Mouse (Mus musculus) urinary bladder, adult 2 months (tissue): ENCODE results near the gene Dnajb1. TPM values are rescaled to one million over a fixed set of nuclear protein-coding genes. Genes with fewer than 3 reads are reported as not detected.
"Not testable (repeated sequence)": the region's sequence is repeated elsewhere in the genome, so short reads cannot be mapped to it uniquely, and the experiment has no call there.

Experiments used
- DNase-seq: peaks from one replicate; pipeline ENCODE4 v3.0.0; 2022; ENCODE audit warnings: low spot score
- polyA plus RNA-seq: library from polyadenylated mRNA; depleted of rRNA; stranded (reverse); fragments of >200 nt; gene quantifications from 2 replicates; pipeline ENCODE4 v1.2.3, GENCODE M21; 2012; rRNA removed

The Dnajb1 gene
- 30.7 and 36.8 TPM in 2 replicates for polyA plus RNA-seq

DNA sequence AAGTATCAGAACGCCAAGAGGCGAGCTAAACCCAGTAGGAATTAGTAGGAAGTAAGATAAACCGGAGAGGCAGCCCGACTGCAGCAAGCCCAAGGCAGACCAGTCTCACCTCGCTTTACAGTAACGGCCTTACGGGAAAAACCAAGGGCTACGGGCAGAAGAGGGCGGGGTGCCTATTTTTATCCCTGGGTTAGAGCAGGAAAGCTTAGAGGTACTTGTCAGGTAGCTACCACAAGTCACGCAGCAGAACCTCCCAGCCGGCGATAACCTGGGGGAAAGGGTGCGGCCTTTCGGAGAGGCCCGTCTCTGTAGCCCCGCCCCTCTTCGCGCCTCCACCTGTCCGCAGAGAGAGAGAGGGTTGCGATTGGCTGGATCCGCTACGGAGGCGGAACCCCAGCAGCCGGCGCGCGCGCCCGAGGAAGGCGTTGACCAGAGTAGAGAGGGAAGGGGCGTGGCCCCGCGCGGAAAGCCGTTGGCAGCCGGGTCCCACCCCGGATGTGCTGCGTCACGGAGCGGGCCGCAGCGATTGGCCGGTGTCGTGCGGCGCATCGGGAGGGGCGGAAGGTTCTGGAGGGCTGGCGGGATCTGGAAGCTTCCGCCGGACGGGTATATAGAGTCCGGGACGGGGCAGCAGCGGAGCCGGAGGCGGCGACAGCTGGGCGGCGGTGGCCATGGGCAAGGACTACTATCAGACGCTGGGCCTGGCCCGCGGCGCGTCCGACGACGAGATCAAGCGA is at the start of gene Dnajb1, which contains the start of gene Tecr:
Gene Dnajb1, plus strand, starts transcription at position 533 of the 737 bp plus-strand sequence.
Gene Tecr, minus strand, starts transcription at position 311 of the 737 bp plus-strand sequence.
- peak; percentile 98 for DNase-seq

DNA sequence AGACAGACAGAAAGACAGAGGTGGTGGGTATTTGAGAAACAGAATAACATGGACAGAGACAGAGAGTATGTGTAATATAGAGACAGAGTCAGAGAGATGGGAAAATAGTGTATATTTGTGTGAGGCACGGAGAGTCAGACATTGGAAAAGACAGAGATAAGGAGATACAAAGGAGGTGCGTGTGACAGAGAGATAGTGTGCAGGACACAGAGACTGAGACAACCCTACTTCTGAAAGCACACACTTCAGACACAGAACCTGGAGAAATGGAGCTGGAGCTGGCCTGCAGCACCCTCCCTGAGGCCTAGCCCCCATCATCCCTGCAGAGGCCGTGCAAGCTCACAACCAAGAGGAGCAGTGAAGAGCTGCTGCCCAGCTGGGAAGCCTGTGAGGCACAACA is 45.3 kb upstream of the Dnajb1 start:
- DNase-seq = no peak

DNA sequence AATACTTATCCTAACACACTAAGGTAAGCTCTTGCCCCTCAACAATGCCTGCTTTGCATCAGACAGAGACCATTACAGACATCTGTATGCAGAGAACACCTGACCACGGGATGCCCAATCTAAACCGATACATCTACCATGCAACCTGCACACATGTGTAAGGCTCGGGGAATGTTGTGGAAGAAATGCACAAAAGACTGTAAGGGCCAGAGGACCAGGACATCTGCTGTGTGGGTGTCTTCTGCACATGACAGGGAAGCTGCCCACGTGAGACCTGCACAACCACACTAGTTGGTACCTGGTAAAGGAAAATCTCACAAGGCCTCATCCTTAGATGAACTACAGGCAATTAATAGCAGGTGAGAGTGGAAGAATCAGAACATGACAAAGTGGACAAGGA is 44.7 kb upstream of the Dnajb1 start:
- DNase-seq = no peak

DNA sequence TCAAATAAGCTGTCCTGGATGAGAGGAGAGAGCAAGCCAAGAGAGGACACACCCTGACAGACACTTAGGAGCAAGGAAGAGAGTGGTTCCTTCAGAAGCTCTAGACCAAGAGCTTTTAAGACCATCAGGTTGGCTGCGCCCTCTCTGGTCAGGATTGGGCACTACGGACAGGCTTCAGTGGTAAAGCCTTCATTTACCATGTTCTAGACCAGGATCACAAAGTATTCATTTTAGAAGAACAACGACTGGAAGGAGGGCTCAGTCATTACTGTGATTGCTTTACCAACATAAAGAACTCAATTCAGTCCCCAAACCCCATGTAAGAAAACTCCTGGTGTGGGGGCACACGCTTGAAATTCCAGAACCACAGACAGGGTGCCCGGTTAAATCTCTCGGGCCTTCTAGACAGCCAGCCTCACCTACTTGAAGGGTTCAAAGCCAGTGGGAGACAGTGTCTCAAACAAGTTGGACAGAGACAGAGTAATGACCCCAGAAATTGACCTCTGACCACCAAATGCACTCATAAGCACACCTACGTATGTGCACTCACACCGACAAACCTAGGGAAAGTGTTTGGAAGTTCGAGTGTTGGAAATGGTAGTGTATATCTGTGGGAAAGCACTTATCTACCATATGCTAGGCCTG is 42.1 kb upstream of the Dnajb1 start:
- DNase-seq = no peak

DNA sequence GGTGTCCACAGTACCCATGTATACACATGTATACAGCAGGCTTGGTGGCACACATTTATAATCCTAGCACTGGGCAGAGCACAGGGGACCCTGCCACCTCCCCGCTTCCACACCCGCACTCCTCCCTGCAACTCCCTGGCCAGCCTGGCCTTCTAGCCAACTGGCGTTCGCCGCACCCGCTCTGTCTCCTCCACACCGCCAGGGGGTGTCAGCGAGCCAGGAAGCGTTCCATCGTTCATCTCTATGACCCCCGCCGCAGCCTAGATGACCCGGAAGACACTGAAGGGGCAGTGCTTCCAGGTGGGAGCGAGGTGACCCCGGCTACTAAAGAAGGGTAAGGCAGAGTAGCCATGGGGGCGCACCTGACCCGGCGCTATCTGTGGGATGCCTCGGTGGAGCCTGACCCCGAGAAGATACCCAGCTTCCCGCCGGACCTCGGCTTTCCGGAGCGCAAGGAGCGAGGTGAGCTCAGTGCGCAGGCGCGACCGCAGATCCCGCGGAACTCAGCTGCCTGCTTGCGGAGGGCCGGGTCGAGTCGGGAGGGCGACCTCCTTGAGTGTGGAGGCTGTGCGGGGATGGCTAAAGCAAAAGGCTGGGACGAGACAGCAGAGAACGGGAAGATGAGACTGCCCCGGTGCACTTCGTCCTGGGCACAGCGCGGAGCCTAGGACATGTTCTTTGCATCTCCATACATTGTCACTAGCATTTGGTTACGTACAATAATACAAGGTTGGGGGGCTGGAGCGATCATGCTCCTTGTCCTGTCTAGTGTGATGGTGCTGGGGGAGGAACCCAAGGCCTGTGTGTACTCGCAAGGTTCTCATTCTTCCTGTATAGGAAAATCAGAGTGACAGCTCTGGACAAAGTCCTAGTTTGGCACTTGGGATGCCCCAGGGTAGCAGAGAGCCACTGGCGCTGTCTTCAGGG is 41.3 kb upstream of the Dnajb1 start, which contains the start of gene Ndufb7:
Gene Ndufb7, plus strand, starts transcription at position 203 of the 927 bp plus-strand sequence.
- DNase-seq = peak; percentile 98

DNA sequence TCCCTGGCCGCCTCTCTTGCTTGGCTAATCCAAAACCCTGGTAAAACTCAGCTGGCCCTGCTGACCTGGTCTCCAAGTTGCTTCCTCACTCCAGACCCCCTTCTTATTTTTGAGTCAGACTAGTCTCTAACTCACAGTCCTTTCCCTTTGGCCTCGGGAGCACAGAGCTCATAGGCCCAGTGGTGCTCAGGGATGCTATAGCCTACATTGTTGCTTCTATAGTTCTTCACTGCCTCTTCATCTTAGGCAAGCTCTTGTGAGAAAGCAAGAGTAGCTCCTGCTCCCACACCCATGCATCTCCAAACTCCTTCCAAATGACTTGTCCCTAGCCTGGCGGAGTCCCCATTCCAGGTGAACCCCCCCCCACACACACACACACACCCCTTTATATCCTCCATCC is 40.3 kb upstream of the Dnajb1 start:
- no peak for DNase-seq

DNA sequence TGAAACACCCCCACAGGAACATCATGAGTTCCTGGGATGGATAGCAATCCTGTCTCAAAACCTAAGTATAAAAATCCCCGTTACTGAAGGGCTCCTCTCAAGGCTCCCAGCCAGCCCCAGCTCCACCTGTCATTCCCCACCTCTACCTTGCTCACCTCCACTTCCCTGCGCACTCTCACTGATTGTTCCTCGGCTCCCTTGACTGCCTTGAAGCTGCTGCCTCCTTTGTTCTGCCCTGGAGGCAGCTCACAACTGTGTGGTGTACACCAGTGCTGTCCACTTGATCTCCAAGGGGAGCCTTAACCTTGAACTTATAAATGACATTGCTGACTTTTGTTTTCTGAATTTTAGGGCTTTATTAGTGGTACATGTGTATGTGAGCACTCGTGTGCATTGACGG is 39.9 kb upstream of the Dnajb1 start:
- no peak for DNase-seq

DNA sequence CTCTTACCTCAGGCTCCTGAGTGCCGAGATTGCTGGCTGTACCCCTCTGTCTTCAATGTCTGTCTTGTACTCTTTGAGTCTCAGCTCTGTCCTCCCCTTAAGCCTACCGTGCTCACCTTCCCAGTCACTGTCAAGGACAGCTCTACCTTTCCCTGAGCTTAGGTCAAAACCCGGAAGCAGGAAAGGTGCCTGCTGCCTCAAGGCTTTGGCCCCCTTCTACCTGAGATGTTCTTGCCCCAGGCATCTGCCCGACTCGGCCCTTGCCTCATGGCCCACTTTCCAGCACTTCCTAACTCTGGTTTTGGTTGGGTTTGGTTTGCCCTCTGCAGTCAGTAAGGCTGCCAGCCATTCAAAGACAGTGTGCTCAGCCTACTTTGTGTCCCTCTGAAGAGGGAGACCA is 39.2 kb upstream of the Dnajb1 start:
- DNase-seq = no peak

DNA sequence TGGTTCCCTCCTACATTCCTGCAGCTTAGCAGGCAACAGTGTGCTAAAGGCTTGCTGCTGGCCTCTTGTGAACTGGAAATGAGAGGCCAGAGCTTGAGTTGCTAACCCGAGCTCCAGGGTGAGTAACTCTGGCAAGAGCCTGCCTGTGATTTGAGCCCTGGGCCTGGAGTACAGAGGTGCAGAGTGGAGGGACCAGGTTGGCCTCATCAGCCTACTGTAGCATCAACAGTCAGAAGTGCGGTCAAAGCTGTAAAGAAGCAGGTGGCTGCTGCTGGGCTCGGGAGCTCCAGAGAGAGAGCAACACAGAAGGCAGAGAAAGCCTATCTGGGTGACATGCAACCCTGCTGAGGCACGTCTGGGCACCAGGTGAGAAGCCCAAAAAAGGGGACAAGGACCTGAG is 38.8 kb upstream of the Dnajb1 start:
- no peak for DNase-seq

DNA sequence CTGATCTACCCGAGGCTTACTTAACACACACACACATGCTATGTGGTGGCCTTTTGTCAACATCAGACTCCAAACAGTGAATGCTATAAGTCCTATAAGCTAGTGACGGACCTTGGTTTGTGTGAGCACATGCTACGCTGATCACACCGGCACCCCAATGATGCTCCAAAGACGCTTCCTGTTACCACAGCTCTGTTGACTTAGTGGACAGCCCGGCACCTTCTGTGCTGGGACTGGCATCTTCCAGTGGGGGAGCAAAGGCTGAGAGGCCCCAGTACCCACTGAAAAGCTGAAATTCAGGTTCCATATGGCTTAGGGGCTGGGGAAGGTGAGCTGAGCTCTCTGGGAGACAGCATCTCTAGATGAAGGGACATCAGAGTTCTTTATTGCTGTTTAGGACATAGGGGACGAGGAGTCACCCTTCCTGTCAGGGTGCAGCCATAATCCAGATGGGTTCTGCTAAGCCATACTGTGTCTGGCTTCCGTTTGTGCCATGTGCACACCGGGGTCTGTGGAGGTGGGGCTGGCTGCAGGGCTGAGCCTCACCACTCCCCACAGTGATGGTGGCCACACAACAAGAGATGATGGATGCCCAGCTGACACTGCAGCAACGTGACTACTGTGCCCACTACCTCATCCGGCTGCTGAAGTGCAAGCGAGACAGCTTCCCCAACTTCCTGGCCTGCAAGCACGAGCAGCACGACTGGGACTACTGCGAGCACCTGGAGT is 37.6 kb upstream of the Dnajb1 start:
- no peak for DNase-seq

DNA sequence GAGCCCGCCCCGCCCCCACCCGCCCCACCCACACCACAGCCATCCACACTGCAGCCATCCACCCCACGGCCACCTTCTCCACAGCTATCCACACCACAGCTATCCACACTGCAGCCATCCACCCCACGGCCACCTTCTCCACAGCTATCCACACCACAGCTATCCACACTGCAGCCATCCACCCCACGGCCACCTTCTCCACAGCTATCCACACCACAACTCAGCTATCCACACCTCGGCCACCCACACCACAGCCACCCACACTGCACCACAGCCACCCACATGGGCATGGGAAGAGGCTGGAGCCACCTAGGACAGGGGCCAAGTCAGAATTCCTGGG is 37.0 kb upstream of the Dnajb1 start:
- DNase-seq = not testable (repeated sequence)

DNA sequence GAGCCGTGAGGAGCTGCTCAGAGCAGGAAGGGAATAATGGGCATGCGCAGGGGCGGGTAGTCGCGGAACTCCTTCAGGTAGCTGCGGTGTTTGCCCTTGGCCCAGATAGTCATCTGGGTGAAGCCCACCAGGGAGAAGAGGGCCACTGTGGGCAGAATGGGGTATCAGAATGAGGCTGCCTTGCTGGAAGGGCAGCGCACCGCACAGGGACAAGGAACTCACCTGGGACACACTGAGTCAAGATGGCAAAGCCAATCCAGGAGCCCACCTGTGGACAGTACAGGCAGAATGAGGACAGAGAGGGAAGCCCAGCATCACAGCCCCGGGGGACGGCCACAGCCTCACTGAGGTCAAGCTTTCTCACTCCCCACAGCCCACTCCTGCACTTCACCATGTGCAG is 36.2 kb upstream of the Dnajb1 start:
- DNase-seq = no peak

DNA sequence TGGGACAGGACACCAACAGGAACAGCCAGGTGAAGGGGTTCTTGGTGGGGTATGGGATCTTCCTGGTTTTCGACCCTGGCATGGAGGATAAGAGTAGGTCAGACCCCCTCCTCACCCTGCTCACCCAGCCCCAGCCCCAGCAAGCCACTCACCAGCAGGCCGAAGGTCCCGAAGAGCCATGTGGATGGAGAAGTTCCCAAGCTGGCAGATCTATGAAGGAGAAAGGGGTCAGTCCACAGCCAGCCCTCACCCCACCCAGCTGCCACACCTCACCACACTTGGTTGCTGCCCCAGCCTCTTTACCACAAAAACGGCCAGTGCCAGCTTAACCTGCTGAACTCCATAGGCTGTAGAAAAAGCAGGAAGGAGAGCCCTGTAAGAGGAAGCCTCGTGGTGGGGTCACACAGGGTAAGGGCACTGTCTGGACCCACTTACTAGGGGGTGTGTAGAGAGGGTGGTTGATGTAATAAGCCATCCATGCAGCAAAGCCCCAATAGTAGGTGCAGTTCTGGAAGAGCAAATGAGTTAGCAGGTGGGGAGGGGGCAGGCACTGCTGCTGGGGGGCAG is 35.7 kb upstream of the Dnajb1 start:
- no peak for DNase-seq

DNA sequence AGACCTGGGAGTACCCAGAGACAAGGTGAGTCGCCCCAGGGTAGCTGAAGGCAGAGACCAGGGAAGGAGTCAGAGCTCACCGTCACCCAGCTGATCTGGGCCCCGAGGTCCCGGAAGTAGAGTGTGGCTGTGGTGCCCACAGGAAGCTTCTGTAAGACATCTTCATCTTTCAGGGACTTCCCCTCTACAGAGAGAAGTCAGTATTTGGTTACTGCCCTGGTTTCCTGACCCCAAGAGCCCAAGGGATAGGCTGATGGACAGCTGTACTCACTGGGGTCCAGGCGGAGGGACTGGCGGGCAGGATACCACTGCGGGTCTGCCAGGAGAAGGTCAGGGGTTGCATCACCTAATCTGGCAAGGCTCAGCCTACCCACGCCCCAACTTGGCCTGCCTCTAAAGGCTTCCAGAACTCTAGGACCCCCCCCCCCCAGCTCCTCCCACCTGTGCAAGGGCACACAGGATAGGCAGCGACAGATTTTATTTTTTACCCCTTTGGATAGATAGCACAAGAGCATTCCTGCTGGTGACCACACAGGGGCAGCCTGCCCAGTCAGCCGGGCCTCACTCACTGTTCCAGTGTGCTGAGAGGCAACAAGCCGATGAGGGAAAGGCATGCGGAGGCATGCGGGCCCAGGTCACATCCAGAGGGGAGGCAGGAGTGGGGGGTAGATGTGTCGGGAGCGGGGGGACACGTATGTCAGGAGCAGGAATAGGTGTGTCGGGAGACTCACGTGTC is 34.7 kb upstream of the Dnajb1 start:
- no peak for DNase-seq

DNA sequence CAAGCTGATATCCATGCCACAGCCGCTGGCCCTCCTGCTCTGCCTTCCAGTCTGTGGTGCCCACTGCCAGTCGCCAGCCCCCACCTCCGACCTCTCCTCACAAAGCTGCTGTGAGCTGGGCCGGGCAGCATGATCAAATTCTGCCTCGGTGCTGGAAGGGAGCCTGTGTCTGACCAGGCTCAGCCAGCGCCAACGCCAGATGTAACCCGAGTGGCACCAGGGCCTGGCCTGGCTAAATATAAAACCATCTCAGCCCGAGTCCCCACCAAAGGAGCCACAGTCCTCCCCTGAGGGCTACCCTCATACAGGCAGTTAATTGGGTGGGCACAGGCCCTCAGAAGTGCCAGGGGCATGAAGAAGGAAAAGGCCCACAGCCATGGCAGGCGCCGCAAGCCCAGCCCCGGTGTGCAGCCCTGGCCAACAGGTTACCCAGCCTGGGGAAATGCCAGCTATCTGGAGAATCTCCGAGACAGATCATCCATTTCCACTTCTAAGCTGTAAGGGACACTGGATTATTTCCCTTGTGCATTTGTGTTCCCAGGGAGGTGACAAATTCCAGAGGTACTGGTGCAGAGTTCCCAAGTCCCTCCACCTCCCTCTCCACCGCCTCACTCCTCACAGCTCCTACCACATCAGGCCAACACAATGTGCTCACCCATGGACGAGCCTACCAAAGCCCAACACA is 33.2 kb upstream of the Dnajb1 start:
- DNase-seq = no peak

DNA sequence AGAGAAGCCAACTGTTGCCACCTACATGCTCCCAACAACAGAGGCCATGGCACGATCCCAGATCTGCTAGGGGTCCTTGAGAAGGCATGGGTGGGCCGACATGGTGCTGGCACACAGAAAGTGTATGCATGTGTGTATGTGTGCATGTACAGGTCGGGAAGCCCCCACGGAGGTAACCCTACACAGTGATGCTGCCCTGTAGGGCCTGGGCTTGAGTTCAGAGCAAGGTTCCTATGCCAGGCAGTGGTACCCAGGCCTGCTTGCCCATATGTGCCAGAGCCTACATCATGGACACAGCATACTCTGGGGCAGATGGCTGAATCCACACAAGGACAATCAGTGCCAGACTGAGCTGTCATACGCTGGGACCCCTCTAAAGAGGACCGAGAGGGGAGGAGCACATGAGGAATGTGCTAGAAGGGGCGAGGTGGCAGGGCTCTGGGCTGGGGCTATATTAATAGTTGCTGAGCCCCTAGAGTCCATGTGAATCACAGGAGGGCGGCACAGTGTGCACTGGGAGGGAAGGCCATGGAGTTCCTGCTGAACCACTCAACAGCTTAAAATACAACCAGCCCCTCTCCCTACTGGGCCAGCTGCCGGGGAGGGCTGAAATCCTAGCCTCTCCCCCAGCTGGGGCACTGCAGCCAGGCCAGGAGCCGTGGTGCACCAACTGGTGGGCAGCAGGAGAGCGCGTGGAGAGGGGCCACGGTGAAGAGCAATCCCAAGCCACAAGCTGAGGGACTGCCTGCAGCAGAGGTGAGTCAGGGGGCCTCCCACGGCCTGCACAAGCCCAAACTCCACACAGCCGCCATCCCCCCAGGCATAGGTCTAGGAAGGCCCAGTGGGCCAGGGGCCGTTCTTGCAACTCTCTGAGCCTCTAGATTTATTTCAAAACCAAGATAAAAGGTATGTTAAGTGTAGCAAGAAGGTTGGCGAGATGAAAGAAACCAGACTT is 32.2 kb upstream of the Dnajb1 start:
- peak; percentile 19 for DNase-seq

DNA sequence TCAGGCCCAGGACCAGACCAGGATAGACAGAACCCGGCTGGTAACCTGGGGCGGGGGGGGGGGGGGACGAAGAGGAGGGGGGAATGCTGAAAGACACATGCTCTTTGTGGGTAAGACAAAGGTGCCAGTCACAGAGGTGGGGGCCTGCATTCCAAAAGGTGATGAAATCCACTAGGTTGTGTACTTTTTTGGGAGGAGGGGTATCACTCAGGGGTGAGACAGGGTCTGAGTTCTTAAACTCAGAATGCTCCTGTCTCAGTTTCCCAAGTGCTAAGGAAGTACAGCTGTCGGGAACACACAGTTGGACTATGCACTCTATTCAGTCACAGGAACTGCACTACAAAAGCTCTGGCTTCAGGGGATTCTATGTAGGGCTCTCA is 31.5 kb upstream of the Dnajb1 start:
- DNase-seq = no peak

DNA sequence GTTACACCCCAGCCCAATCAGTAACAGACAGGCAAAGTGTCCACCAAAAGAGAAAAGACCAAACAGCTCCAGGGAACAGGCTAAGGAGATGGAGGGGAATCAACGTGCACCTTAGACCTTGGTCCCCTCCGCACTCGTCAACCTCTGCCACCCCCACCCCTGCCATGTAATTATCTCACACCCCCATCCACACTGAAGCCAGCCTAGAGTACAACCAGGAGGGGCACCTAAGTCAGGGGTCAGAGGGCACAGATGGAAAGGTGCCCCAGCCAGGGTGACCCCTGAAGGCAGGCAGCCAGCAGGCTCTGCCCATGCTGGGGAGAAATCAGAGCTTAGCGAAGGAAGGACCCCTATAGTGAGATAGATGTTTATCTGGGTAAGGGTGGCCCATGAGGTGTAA is 31.1 kb upstream of the Dnajb1 start:
- no peak for DNase-seq

DNA sequence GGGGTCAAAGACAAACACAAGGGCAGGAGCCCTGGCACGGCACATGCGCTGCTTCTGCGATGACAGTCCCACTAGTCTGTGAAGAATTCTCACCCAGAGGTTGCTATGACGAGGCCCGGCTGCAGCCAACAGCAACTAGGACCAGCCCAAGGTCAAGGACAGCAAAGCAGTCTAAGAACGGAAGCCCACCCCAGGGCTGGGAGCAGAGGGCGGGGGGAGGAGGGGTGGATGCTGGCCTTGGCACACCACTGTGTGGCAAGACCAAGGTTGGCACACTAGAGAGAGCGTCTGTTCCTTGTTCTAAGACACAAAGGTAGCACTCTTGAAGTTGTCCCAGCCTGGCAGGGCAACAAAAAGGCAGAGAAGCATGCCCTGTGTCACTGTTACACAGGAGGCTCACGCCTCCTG is 30.6 kb upstream of the Dnajb1 start:
- no peak for DNase-seq
